Mouse (Mus musculus): Measurements from ENCODE around the gene Olfr1444. TPM values are rescaled to one million over a fixed set of nuclear protein-coding genes. Genes with fewer than 3 reads are reported as not detected.

The Olfr1444 gene
- not detected for polyA plus RNA-seq (2017; shearing (Covaris generic))

DNA sequence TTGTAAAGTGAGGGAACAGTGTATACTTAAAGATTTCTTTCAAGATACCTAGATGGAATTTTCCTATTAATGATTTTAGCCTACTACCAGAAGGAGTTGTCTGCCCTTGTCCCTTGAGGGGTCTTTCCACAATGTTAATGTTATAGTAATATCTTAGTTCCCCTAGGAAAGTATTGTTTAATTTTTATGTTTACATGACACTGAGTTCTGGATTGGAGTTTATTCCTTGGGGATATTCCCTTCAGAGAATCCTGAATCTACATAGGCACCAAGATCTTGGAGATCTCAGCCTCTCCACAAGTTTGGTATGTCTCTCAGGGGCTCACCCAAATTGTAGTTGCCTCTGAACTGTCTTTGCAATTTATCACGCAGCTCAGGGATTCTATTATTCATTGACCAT is at the start of gene Olfr1444:
TSS of gene Olfr1444 (plus strand) at position 301 of the 400 bp plus-strand sequence.

DNA sequence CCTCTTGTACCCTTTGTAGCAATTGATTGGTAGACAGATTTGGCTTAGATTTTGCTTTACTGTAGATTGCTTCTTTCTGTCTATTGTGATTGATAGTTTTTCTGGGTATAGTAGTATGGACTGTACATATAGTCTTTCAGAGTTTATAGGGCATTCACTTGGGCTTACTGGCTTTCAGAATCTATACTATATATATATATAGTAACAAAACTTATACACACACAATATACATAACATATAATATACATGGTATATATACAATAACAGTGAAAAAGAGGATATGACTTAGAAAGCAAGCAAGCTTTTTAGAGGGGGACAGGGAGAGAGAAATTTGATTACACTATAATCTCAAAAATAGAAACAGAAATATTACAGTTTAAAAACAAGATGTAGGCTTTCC is 10.7 kb upstream of the Olfr1444 start, which contains the start of gene Gm5244:
TSS of gene Gm5244 (plus strand) at position 301 of the 400 bp plus-strand sequence.

DNA sequence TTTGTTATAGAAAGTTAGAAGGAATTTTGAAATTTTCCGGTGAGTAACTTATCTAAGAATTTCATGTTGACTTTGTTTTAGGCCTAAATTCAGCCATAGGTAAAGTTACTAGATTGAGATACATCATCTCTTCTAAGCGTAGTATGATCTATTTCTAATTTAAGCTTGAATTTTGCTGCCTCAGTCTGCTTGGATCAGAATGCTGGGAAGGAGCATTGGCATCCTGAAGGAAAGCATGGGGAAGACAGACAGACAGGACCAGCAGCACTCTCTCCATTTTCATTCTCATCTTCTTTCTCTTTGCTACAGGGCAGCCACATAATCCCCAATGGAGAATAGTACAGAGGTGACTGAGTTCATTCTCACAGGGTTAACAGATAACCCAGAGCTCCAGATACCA is 26.5 kb downstream of the Olfr1444 start, which contains the start of gene Olfr1445:
TSS of gene Olfr1445 (plus strand) at position 301 of the 400 bp plus-strand sequence.

DNA sequence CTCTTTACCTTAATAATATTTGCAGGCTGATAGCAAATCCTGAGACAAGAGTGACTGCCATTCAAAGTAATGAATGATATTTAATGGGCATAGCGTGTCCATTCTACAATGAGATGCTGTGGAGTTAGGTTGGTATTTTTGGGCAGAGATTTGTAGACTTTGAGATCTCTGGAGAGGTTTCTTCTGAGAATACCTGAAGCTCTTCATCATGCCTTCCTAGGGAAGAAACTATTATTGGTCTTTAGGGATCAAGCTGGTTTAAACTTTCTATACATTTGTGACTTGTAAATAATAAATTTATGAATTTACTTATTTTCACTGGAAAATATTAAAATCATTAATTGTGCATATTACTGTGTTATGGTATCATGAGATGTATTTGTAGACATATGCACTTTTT is 36.3 kb downstream of the Olfr1444 start, which contains the start of gene Olfr1446:
TSS of gene Olfr1446 (minus strand) at position 101 of the 400 bp plus-strand sequence.

DNA sequence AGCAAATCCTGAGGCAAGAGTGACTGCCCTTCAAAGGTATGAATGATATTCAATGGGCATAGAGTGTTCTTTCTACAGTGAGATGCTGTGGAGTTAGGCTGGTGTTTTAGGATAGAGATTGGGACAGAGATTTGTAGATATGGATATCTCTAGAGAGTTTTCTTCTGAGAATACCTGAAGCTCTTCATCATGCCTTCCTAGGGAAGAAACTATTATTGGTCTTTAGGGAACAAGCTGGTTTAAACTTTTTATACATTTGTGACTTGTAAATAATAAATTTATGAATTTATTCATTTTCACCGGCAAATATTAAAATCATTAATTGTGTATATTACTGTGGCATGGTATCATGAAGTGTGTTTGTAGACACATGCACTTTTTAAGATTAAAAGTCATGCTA is 46.6 kb downstream of the Olfr1444 start, which contains the start of gene Olfr1447:
TSS of gene Olfr1447 (minus strand) at position 101 of the 400 bp plus-strand sequence.

Other genes with a start within 250 kb of the Olfr1444 start
- not detected for gene Glyat, start 224.0 kb upstream of the Olfr1444 start, polyA plus RNA-seq (2017; shearing (Covaris generic))
- gene Olfr1442, start 186.8 kb upstream of the Olfr1444 start, polyA plus RNA-seq (2017; shearing (Covaris generic)) = 0.16 TPM
- gene Olfr1443, start 179.2 kb upstream of the Olfr1444 start, polyA plus RNA-seq (2017; shearing (Covaris generic)) = not detected
- not detected for gene Keg1, start 161.5 kb upstream of the Olfr1444 start, polyA plus RNA-seq (2017; shearing (Covaris generic))
- gene Cntf, start 91.7 kb upstream of the Olfr1444 start, polyA plus RNA-seq (2017; shearing (Covaris generic)) = not detected
- gene Zfp91, start 61.2 kb upstream of the Olfr1444 start, polyA plus RNA-seq (2017; shearing (Covaris generic)) = 18.8 TPM
- 375 TPM for gene Lpxn, start 61.1 kb upstream of the Olfr1444 start, polyA plus RNA-seq (2017; shearing (Covaris generic))
- gene Gm5244, start 10.6 kb upstream of the Olfr1444 start, polyA plus RNA-seq (2017; shearing (Covaris generic)) = not detected
- gene Olfr1445, start 26.6 kb downstream of the Olfr1444 start, polyA plus RNA-seq (2017; shearing (Covaris generic)) = not detected
- 0.37 TPM for gene Olfr1446, start 36.2 kb downstream of the Olfr1444 start, polyA plus RNA-seq (2017; shearing (Covaris generic))
- gene Olfr1447, start 46.5 kb downstream of the Olfr1444 start, polyA plus RNA-seq (2017; shearing (Covaris generic)) = not detected
- gene Olfr1448, start 67.1 kb downstream of the Olfr1444 start, polyA plus RNA-seq (2017; shearing (Covaris generic)) = 0.10 TPM
- not detected for gene Olfr1449, start 73.6 kb downstream of the Olfr1444 start, polyA plus RNA-seq (2017; shearing (Covaris generic))
- gene Olfr1450, start 93.0 kb downstream of the Olfr1444 start, polyA plus RNA-seq (2017; shearing (Covaris generic)) = not detected
- gene Olfr1451, start 137.7 kb downstream of the Olfr1444 start, polyA plus RNA-seq (2017; shearing (Covaris generic)) = 0.37 TPM
- gene Olfr1453, start 171.0 kb downstream of the Olfr1444 start, polyA plus RNA-seq (2017; shearing (Covaris generic)) = not detected
- gene Olfr1454, start 203.3 kb downstream of the Olfr1444 start, polyA plus RNA-seq (2017; shearing (Covaris generic)) = not detected
- gene Olfr1457, start 240.6 kb downstream of the Olfr1444 start, polyA plus RNA-seq (2017; shearing (Covaris generic)) = 0.83 TPM
- not detected for gene Olfr1458, start 249.5 kb downstream of the Olfr1444 start, polyA plus RNA-seq (2017; shearing (Covaris generic))

Measured in effector memory CD4-positive, alpha-beta T cell, adult 7 months (primary cell).